Mouse (Mus musculus): ENCODE data around the gene Itih3.

Itih3 gene

GRCm38 (mm10) chr14:30899972-30900371 is 23.6 kb downstream of the Itih3 start:
- DNase-seq: no peak

DNA sequence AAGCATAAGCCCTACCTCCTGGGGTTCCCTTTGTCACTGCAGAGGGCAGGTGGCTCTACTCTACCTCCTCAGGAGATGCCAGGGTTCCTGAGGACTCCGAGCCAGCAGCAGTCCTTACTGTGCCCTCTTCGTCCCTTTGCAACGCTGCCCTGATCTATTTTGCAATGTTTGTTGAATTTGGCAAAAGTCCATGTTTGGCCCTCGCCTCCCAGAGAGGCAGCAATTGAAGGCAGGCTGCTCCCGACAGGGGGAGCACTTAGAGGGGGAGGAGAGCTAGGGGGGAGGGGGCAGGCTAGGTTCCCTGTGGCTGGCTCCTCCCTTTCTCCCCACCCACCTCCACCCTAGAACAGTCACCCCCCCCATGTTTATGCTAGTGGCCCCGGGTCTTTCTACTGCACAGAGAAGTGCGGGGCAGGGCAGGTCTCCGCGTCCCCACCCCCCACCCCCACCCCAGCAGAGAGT is 35.3 kb downstream of the Itih3 start:
- peak; percentile 87 to 93 for DNase-seq

DNA sequence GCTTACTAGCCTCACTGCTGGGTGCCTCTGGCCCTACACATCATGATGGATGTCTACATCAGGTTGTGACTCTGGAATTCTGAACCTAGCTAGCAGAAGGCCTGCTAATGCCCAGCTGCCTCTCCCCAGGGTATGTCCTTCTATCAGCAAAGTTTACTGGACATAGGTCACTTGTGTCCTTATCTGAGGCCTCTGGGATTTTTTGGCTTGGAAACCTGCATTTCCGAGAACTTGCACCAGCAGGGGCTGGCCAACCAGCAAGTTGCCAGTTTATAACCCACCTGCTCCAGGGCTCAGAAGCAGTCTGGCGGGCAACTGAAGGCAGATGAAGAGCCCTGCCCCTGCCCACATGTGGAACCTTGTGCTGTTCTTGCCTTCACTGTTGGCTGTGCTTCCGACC is 37.4 kb downstream of the Itih3 start, which contains the start of gene Itih4:
Gene Itih4, plus strand, starts transcription at position 273 of the 400 bp plus-strand sequence.
- no peak for DNase-seq

- DNase-seq: no peak
These were observed 38.3 kb downstream of the Itih3 start for GRCm38 (mm10) chr14:30885298-30885697.

GRCm38 (mm10) chr14:30881718-30882108 is 41.8 kb downstream of the Itih3 start:
- no peak for DNase-seq

- peak; percentile 70 to 76 for DNase-seq
These were observed 42.5 kb downstream of the Itih3 start for GRCm38 (mm10) chr14:30880811-30881717.

DNA sequence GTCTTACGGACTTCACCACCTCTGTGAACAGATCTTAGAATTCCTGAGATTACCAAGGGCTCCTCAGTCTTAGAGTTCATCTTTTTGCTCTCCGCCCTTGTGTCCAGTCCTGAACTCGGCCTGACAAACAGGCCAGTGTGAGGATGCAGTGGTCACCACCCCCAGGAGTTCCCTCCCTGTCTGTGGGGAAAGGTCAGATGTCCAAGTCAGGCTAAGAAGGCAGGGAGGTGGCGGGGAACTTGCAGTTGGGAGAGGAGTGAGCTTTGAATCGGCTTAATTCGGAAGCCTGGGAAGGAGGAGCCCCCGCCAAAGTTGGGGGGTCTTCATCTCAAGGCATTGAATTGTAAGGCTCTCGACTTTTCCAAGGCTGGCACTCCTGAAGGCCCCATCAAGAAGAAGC is 43.3 kb downstream of the Itih3 start:
- no peak for DNase-seq

DNA sequence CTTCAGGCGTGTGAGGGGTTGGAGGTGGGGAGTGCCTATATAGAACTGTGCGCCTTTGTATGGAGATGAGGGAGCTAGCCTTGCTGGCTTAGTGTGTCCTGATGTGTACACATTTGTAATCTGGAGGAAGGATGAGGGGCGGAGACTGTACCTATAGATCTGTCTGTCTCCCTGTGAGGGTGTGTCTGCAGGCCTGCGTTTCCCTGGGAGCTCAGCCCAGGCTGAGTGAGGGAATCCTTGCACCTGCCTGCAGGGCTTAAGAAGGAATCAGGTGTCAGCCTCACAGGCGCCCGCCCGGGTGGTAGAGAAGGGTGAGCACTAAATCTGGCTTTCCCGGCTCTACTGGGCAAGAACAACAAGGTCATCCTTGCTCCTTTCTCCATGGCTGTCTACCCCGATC is 43.8 kb downstream of the Itih3 start:
- no peak for DNase-seq

- DNase-seq: peak; percentile 63 to 73
These were observed 44.5 kb downstream of the Itih3 start, which contains the start of gene Mustn1 for GRCm38 (mm10) chr14:30878958-30879571. Gene Mustn1, plus strand, starts transcription at chr14:30879200.

- DNase-seq: no peak
These were observed 45.7 kb downstream of the Itih3 start for GRCm38 (mm10) chr14:30877827-30878226.

GRCm38 (mm10) chr14:30876451-30876850 is 47.1 kb downstream of the Itih3 start:
- no peak for DNase-seq

GRCm38 (mm10) chr14:30875955-30876354 is 47.6 kb downstream of the Itih3 start:
- DNase-seq: no peak

- peak; percentile 54 to 56 for DNase-seq
These were observed 48.3 kb downstream of the Itih3 start for GRCm38 (mm10) chr14:30875130-30875865.

GRCm38 (mm10) chr14:30874095-30874700 is 49.4 kb downstream of the Itih3 start:
- no peak for DNase-seq

DNA sequence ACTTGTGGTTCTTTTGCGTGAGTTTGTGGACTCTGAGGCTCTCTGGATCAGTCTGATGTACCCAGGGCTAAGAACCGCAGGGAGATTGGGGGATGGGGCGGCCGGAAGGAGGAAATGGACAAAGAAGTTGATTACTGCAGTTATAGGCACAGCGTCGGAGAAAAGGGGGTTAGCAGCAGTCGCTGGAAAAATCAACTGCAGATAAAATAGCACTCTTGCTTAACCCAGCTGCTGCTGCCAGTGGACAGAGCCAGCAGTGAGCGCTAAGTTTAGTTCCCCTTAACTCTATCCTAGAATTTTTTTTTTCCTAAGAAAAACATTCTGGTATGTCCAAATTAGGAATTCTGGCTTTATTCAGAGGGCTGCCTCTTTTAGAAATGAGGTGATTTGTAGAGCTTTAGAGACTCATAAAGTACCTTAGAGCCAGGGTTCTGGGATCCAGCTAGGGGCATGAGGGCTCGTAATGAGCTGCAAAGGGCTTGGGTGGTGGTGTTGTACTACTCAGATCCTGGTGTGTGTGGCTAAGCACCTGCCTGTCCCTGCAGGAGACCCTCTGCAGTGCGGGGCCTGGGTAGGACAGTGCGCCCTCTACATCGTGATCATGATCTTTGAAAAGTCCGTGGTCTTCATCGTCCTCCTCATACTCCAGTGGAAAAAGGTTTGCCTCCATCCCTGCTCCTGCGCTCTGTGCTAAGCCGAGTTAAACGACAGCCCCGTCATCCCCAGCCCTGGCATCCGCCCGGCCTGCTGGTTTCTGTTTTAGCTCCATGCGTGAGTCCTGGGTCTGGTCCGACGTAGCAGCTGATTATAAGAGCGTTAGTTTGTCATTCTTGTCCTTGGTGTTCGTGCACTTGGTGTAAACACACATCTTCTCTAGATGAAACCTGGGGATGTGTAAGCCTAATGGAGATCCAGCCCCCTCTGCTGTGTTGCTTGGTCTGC is 53.1 kb downstream of the Itih3 start:
- DNase-seq: peak in 1 of 2 experiments; percentile 39

GRCm38 (mm10) chr14:30869391-30869801 is 54.2 kb downstream of the Itih3 start:
- peak; percentile 82 to 89 for DNase-seq

DNA sequence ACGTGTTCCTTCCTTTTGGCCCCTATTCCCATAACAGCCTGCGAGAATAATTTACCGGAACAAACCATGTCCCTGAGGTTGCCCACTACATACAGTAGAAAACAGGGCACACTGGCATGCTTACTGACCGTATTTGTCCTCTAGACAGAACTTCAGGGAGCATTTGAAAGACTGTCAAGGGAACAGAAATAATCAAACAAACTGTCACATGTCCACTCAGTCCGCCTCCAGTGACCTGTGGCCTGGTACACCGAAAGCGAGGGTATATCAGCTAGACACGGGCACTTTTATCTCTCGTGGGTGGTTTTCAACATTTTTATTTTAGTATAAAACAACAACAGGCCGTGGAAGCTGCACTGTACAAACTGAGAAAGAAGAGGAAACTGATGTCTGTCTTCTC is 54.7 kb downstream of the Itih3 start:
- no peak for DNase-seq

DNA sequence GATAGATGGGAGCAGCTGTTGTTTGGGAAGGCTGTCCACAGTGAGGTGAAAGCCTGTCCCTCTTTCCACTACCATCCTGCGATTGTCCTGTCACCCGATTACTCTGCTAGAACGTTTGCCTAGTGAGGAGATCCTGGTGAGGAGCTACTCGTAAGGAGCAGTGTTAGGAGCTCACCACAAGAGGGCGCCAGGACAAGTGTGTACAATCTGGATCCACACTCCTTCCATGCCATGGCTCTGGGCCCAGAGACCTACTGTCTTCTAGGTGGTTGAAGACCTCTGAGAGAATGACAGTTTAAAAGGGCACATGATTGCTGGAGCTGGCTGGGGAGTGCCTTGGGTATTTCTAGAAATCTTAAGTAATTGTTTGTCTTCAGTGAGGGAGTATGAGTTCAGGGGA is 56.5 kb downstream of the Itih3 start:
- DNase-seq: peak; percentile 73 to 86

DNA sequence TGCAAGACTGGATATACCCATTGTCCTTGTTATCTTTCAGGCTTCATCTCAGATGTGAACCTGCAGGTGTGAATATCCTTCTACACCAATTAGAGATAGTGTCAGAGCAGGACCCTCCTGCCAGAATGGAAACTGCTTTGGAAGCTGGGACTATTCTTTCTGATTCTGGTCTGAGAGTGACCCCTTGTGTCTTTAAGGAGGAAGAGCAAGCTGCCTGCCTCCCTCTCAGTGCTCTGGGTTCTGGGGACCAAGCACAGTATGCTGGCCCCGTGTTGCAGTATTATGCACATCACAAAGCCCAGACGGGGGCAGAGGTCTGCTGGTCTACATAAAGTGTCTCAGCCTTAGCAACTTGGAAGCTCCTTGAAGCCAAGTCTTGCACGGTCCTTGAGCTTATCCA is 58.2 kb downstream of the Itih3 start:
- no peak for DNase-seq

GRCm38 (mm10) chr14:30862368-30862767 is 61.2 kb downstream of the Itih3 start:
- no peak for DNase-seq

DNA sequence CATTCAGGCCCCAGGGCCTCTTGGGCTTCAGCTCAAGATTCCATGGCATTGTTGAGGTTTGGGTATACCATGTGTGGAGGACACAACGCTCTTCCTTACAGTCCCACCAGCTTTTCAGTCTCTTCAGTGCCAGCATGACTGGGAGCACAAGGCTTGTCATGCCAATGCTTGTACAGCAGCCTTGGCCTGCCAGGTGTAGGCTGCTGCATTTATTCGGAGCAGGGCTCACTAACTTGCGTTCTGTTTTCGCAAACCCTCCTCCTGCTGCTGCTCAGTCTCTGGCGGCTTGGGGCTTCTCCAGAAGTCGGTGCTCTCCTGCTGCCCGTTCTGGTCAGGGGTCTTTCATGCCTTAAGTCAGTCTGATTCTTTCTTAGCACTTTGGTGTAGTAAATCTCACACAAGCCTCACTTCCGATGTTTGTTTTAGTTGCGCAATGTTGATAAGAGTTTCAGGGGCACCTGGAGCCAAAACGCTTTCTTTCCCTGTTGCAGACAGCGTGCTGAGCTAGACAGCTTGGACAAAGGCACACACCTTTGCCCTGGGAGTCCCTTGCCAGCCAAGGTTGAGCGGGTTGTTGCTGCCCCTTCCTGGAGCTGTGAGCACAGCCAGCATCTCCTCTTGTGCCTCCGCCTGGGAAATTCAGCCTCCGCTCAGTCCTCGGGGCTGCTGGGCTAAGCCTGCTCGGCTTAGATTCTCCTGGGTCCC is 62.0 kb downstream of the Itih3 start:
- DNase-seq: peak; percentile 67 to 75

Measured in lung, adult 18-20 months (tissue).